Mouse (Mus musculus): ENCODE measurements around the gene Daglb. TPM values are rescaled to one million over a fixed set of nuclear protein-coding genes. Genes with fewer than 3 reads are reported as not detected.
"Not testable (repeated sequence)": the region's sequence is repeated elsewhere in the genome, so short reads cannot be mapped to it uniquely, and the experiment has no call there.

The Daglb gene
- polyA plus RNA-seq, 1 experiment from 2014 or later, result 23.3 TPM

GRCm38 (mm10) chr5:143526698-143527331 lies 62.4 kb downstream of the Daglb start:
- ATAC-seq (replicated peaks), result no peak
- H3K36me3 ChIP-seq (replicated peaks), result no peaks in the 10 kb centered on the region
- no peaks in the 10 kb centered on the region for H3K9me3 ChIP-seq
- 10% methylated on average over 28 of the region's 28 CpGs for WGBS
- peak overlapping the region; percentile 92 for H3K27ac ChIP-seq
- peak overlapping the region; percentile 93 for H3K4me3 ChIP-seq
- peaks cover 30% of the 10 kb centered on the region for H3K4me1 ChIP-seq
- H3K27me3 ChIP-seq (replicated peaks), result no peaks in the 10 kb centered on the region
- peak overlapping the region; percentile 88 for H3K4me2 ChIP-seq
- peak overlapping the region; percentile 97 for H3K9ac ChIP-seq

- peak within 1 kb of the TSS; percentile 97 for H3K9ac ChIP-seq
- no peaks in the 10 kb centered on the region for H3K9me3 ChIP-seq
- no peaks in the 10 kb centered on the region for H3K27me3 ChIP-seq (replicated peaks)
- WGBS, result under 1% methylated on average over 100 of the region's 105 CpGs
- no peaks in the 10 kb centered on the region for H3K36me3 ChIP-seq (replicated peaks)
- peak within 1 kb of the TSS; percentile 88 for H3K4me2 ChIP-seq
- H3K4me3 ChIP-seq, result peak within 1 kb of the TSS; percentile 93
- peak; percentile 96 for ATAC-seq (replicated peaks)
- H3K4me1 ChIP-seq, result peaks cover 30% of the 10 kb centered on the region
- peak within 1 kb of the TSS; percentile 92 for H3K27ac ChIP-seq
Measured at GRCm38 (mm10) chr5:143527486-143528307, 63.3 kb downstream of the Daglb start, which contains the start of gene Rac1. Gene Rac1, minus strand, starts transcription at chr5:143528036.

GRCm38 (mm10) chr5:143528308-143528683 lies 63.9 kb downstream of the Daglb start:
- Histone ChIP-seq H3K4me3 (peak overlapping the region; percentile 93), H3K27ac (peak overlapping the region; percentile 92), H3K4me2 (peak overlapping the region; percentile 88), H3K4me1 (peaks cover 30% of the 10 kb centered on the region), H3K9ac (peak overlapping the region; percentile 62), H3K36me3 (replicated peaks) (no peaks in the 10 kb centered on the region), H3K27me3 (replicated peaks) (no peaks in the 10 kb centered on the region), H3K9me3 (no peaks in the 10 kb centered on the region)
- ATAC-seq (replicated peaks), result no peak
- WGBS, result 15% methylated on average over 7 of the region's 7 CpGs

GRCm38 (mm10) chr5:143530715-143531114 lies 66.3 kb downstream of the Daglb start:
- WGBS, result 69% methylated on average over 7 of the region's 7 CpGs
- ATAC-seq (replicated peaks), result no peak
- no peak overlapping the region for H3K9ac ChIP-seq
- no peak overlapping the region for H3K4me2 ChIP-seq
- H3K27ac ChIP-seq, result no peak overlapping the region
- H3K4me3 ChIP-seq, result no peak overlapping the region
- no peaks in the 10 kb centered on the region for H3K9me3 ChIP-seq
- H3K4me1 ChIP-seq, result peaks cover 18% of the 10 kb centered on the region
- no peaks in the 10 kb centered on the region for H3K27me3 ChIP-seq (replicated peaks)
- no peaks in the 10 kb centered on the region for H3K36me3 ChIP-seq (replicated peaks)

GRCm38 (mm10) chr5:143534922-143535321 lies 70.5 kb downstream of the Daglb start:
- Histone ChIP-seq H3K4me2 (no peak overlapping the region), H3K4me1 (no peaks in the 10 kb centered on the region), H3K27me3 (replicated peaks) (no peaks in the 10 kb centered on the region), H3K9ac (no peak overlapping the region), H3K36me3 (replicated peaks) (no peaks in the 10 kb centered on the region), H3K9me3 (no peaks in the 10 kb centered on the region), H3K27ac (no peak overlapping the region), H3K4me3 (no peak overlapping the region)
- WGBS, result 85% methylated on average over 4 of the region's 4 CpGs
- ATAC-seq (replicated peaks), result no peak

- no peaks in the 10 kb centered on the region for H3K4me1 ChIP-seq
- no peaks in the 10 kb centered on the region for H3K36me3 ChIP-seq (replicated peaks)
- H3K4me3 ChIP-seq, result no peak overlapping the region
- ATAC-seq (replicated peaks), result no peak
- H3K9me3 ChIP-seq, result no peaks in the 10 kb centered on the region
- 39% methylated on average over 2 of the region's 2 CpGs for WGBS
- no peak overlapping the region for H3K27ac ChIP-seq
- H3K9ac ChIP-seq, result no peak overlapping the region
- no peaks in the 10 kb centered on the region for H3K27me3 ChIP-seq (replicated peaks)
- H3K4me2 ChIP-seq, result no peak overlapping the region
Measured at GRCm38 (mm10) chr5:143537022-143537421, 72.6 kb downstream of the Daglb start.

- Histone ChIP-seq H3K27me3 (replicated peaks) (no peaks in the 10 kb centered on the region), H3K27ac (no peak overlapping the region), H3K4me2 (no peak overlapping the region), H3K4me3 (no peak overlapping the region), H3K4me1 (no peaks in the 10 kb centered on the region), H3K9me3 (no peaks in the 10 kb centered on the region), H3K36me3 (replicated peaks) (no peaks in the 10 kb centered on the region), H3K9ac (no peak overlapping the region)
- ATAC-seq (replicated peaks), result no peak
- 88% methylated on average over 8 of the region's 8 CpGs for WGBS
Measured at GRCm38 (mm10) chr5:143539111-143539510, 74.7 kb downstream of the Daglb start.

GRCm38 (mm10) chr5:143547384-143547783 lies 83.0 kb downstream of the Daglb start:
- H3K4me3 ChIP-seq, result no peak overlapping the region
- peaks cover 35% of the 10 kb centered on the region for H3K4me1 ChIP-seq
- H3K36me3 ChIP-seq (replicated peaks), result no peaks in the 10 kb centered on the region
- no peaks in the 10 kb centered on the region for H3K27me3 ChIP-seq (replicated peaks)
- H3K9ac ChIP-seq, result no peak overlapping the region
- WGBS, result 7% methylated on average over 11 of the region's 11 CpGs
- H3K27ac ChIP-seq, result no peak overlapping the region
- H3K9me3 ChIP-seq, result no peaks in the 10 kb centered on the region
- no peak overlapping the region for H3K4me2 ChIP-seq
- no peak for ATAC-seq (replicated peaks)

- Histone ChIP-seq H3K9me3 (no peaks in the 10 kb centered on the region), H3K27ac (peak overlapping the region; percentile 88), H3K9ac (no peak overlapping the region), H3K4me1 (peaks cover 40% of the 10 kb centered on the region), H3K4me2 (peak overlapping the region; percentile 61; the same call in 1 of the 2 replicates), H3K27me3 (replicated peaks) (no peaks in the 10 kb centered on the region), H3K4me3 (peak overlapping the region; percentile 57; the same call in 1 of the 2 replicates), H3K36me3 (replicated peaks) (no peaks in the 10 kb centered on the region)
- peak; percentile 38; the same call in 1 of the 2 replicates for ATAC-seq (replicated peaks)
- WGBS, result 56% methylated on average over 10 of the region's 10 CpGs
Measured at GRCm38 (mm10) chr5:143547866-143548265, 83.5 kb downstream of the Daglb start.

- Histone ChIP-seq H3K4me3 (peak overlapping the region; percentile 57), H3K27me3 (replicated peaks) (no peaks in the 10 kb centered on the region), H3K9me3 (no peaks in the 10 kb centered on the region), H3K4me2 (peak overlapping the region; percentile 61), H3K27ac (peak overlapping the region; percentile 88), H3K4me1 (peaks cover 42% of the 10 kb centered on the region), H3K36me3 (replicated peaks) (no peaks in the 10 kb centered on the region), H3K9ac (peak overlapping the region; percentile 61)
- peak; percentile 94 for ATAC-seq (replicated peaks)
- WGBS, result under 1% methylated on average over 32 of the region's 37 CpGs
Measured at GRCm38 (mm10) chr5:143548401-143548846, 84.0 kb downstream of the Daglb start.

- under 1% methylated on average over 24 of the region's 28 CpGs for WGBS
- peak overlapping the region; percentile 57 for H3K4me3 ChIP-seq
- peak overlapping the region; percentile 61 for H3K4me2 ChIP-seq
- not testable (repeated sequence) for H3K9me3 ChIP-seq; H3K36me3 ChIP-seq (replicated peaks); H3K27me3 ChIP-seq (replicated peaks)
- H3K4me1 ChIP-seq, result peaks cover 42% of the 10 kb centered on the region
- ATAC-seq (replicated peaks), result peak; percentile 70
- peak overlapping the region; percentile 61 for H3K9ac ChIP-seq
- peak overlapping the region; percentile 88 for H3K27ac ChIP-seq
Measured at GRCm38 (mm10) chr5:143548922-143549321, 84.5 kb downstream of the Daglb start.

- Histone ChIP-seq H3K27ac (no peak overlapping the region), H3K9me3 (no peaks in the 10 kb centered on the region), H3K27me3 (replicated peaks) (no peaks in the 10 kb centered on the region), H3K36me3 (replicated peaks) (no peaks in the 10 kb centered on the region), H3K4me2 (no peak overlapping the region), H3K9ac (no peak overlapping the region), H3K4me3 (no peak overlapping the region), H3K4me1 (peaks cover 41% of the 10 kb centered on the region)
- no peak for ATAC-seq (replicated peaks)
- 66% methylated on average over 6 of the region's 6 CpGs for WGBS
Measured at GRCm38 (mm10) chr5:143552911-143553310, 88.5 kb downstream of the Daglb start.
